Mouse (Mus musculus) kidney, postnatal 0 days (tissue): ENCODE data around the gene Ncbp2. TPM values are rescaled to one million over a fixed set of nuclear protein-coding genes. Genes with fewer than 3 reads are reported as not detected.

ENCODE experiments used
- ATAC-seq: fragments of 200-750 bp; cut with Nextera tagmentation; replicated peaks from 2 replicates; pipeline ENCODE4 v1.8.0; 2017; ENCODE audit warnings: low read depth, moderate number of reproducible peaks, moderate TSS enrichment, moderate library complexity; ENCODE audit not compliant: low FRiP score
- DNase-seq: peaks from one replicate; pipeline ENCODE4 v3.0.0-alpha.2; 2016; ENCODE audit warnings: low spot score
- H3K27ac ChIP-seq: fragments of 300-500 bp; sonication (generic); 2 replicates; pipeline ENCODE4 v1.5.1; 2014; ENCODE audit warnings: mild to moderate bottlenecking
- H3K27me3 ChIP-seq: fragments of 300-500 bp; sonication (generic); 2 replicates; pipeline ENCODE4 v1.6.1; 2014; ENCODE audit warnings: low read length, mixed read lengths; ENCODE audit not compliant: insufficient read depth
- H3K36me3 ChIP-seq: fragments of 300-500 bp; sonication (generic); 2 replicates; pipeline ENCODE4 v1.6.1; 2014; ENCODE audit warnings: low read length, mixed read lengths; ENCODE audit not compliant: insufficient read depth
- H3K4me1 ChIP-seq: fragments of 300-500 bp; sonication (generic); replicated peaks from 2 replicates; pipeline ENCODE4 v1.6.1; 2014; ENCODE audit warnings: antibody characterized with exemption, low read length, mixed read lengths; ENCODE audit not compliant: insufficient read depth
- H3K4me2 ChIP-seq: fragments of 300-500 bp; sonication (generic); 2 replicates; pipeline ENCODE4 v1.6.1; 2014; ENCODE audit warnings: mild to moderate bottlenecking, low read length, moderate library complexity, mixed read lengths
- H3K4me3 ChIP-seq: fragments of 300-500 bp; sonication (generic); replicated peaks from 2 replicates; pipeline ENCODE4 v1.5.1; 2014; ENCODE audit warnings: low read depth, low read length
- H3K9ac ChIP-seq: fragments of 300-500 bp; sonication (generic); 2 replicates; pipeline ENCODE4 v1.6.1; 2014; ENCODE audit warnings: low read depth, low read length
- H3K9me3 ChIP-seq: fragments of 300-500 bp; sonication (generic); replicated peaks from 2 replicates; pipeline ENCODE4 v1.6.1; 2016; ENCODE audit warnings: low read length, inconsistent platforms, mixed read lengths
- CTCF ChIP-seq: IDR thresholded peaks from 2 replicates; pipeline ENCODE4 v1.5.1; 2016; ENCODE audit warnings: antibody characterized with exemption, low read depth, mild to moderate bottlenecking, moderate library complexity
- WGBS: fragments of 180-500 bp; shearing (Covaris S2); extraction: QIAGEN DNeasy Blood & Tissue Kit; methylation state at CpG from one replicate; pipeline ENCODE4 v1.1.7; 2014; 5-methylcytosine and 5-hydroxymethylcytosine counted together
- polyA plus RNA-seq: library from polyadenylated mRNA; unstranded; fragments of >200 nt; fragmentation: Nextera tagmentation; extraction: Ambion mirVana; gene quantifications from 2 replicates; pipeline ENCODE4 v1.2.1, GENCODE M21; 2015

Ncbp2 gene
- polyA plus RNA-seq, 1 experiment from 2014 or later, result 79.1 TPM

DNA sequence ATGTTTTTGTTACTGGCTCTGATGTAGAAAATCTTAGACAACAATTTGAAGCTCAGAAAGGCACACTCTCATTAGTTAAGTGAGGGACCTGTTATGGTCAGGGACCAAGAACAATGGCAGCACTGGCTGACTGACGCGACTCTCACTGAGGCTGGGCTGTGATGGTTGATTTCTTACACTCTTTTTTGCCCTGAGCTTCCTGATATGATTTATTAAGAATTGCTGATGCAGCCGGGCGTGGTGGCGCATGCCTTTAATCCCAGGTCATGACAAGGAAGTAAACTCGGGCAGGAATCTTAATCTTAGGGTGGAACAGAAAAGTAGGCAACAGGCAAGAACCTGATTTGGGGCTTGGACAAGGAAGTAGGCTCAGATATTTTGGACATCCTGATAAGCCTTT lies 22.2 kb upstream of the Ncbp2 start:
- Histone ChIP-seq H3K27ac (0 out of 2 replicates have a peak overlapping the region, but pooled peaks have one; percentile 31), H3K9me3 (no peaks in the 10 kb centered on the region), H3K4me2 (no peak overlapping the region), H3K27me3 (no peaks in the 10 kb centered on the region), H3K4me3 (no peak overlapping the region), H3K36me3 (no peaks in the 10 kb centered on the region), H3K9ac (no peak overlapping the region), H3K4me1 (no peaks in the 10 kb centered on the region)
- DNase-seq, result no peak
- WGBS, result 62% methylated on average over 6 of the region's 6 CpGs
- ATAC-seq, result no peak
- no peak for TF ChIP-seq CTCF

- Histone ChIP-seq H3K9ac (no peak overlapping the region), H3K4me3 (no peak overlapping the region), H3K27me3 (no peaks in the 10 kb centered on the region), H3K9me3 (no peaks in the 10 kb centered on the region), H3K4me1 (no peaks in the 10 kb centered on the region), H3K4me2 (no peak overlapping the region), H3K27ac (0 out of 2 replicates have a peak overlapping the region, but pooled peaks have one; percentile 31), H3K36me3 (no peaks in the 10 kb centered on the region)
- DNase-seq, result no peak
- peak; percentile 37; the same call in 1 of the 2 replicates for ATAC-seq
- WGBS, result 73% methylated on average over 13 of the region's 13 CpGs
- no peak for TF ChIP-seq CTCF
These were observed 21.6 kb upstream of the Ncbp2 start for GRCm38 (mm10) chr16:31926547-31927182.

DNA sequence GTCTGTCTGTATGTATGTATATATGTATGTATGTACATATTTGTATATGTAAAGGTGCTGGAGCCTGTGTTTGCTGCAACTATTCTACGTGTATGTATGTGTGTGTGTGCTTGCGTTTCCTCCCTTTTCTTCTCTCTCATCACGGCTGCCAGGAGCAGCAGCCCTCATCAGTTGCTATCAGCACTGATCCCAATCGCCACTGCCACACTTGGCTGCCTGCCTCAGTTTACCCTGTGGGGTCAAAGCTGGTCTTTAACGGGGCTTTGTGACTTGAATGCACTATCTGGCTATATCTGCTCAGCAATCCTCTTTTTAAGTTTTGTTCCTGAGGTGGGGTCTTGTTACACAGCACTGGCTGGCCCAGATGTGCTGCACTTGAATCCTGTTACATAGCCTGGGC lies 20.9 kb upstream of the Ncbp2 start:
- no peaks in the 10 kb centered on the region for H3K4me1 ChIP-seq
- ATAC-seq, result no peak
- 84% methylated on average over 5 of the region's 5 CpGs for WGBS
- no peaks in the 10 kb centered on the region for H3K9me3 ChIP-seq
- no peak for TF ChIP-seq CTCF
- H3K4me3 ChIP-seq, result no peak overlapping the region
- DNase-seq, result no peak
- no peaks in the 10 kb centered on the region for H3K27me3 ChIP-seq
- no peaks in the 10 kb centered on the region for H3K36me3 ChIP-seq
- no peak overlapping the region for H3K9ac ChIP-seq
- no peak overlapping the region for H3K4me2 ChIP-seq
- H3K27ac ChIP-seq, result no peak overlapping the region

DNA sequence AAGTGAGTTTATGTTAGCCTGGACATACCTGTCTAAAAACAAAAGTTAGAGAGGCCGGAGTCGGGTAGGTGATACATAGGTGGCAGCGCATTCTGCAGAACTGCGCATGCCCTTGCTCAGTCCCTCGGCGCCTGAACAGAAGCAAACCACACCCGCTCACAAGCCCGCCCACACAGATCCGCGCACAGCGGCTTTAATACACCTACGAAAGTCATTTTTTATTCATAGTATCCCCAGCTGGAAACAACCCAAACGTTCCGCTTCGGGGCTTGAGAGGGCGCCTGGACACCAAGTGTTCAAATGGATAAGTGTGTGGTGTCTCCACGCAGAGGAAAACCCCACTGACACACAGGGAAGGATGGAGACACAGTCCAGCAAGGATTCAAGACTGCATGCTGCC lies 17.0 kb upstream of the Ncbp2 start:
- DNase-seq, result no peak
- peaks cover 11% of the 10 kb centered on the region; the same call in 1 of the 2 replicates for H3K27me3 ChIP-seq
- no peak for ATAC-seq
- no peak overlapping the region for H3K4me2 ChIP-seq
- TF ChIP-seq CTCF, result no peak
- no peak overlapping the region for H3K9ac ChIP-seq
- peaks cover 11% of the 10 kb centered on the region; the same call in 1 of the 2 replicates for H3K4me1 ChIP-seq
- 55% methylated on average over 17 of the region's 17 CpGs for WGBS
- no peak overlapping the region for H3K4me3 ChIP-seq
- no peaks in the 10 kb centered on the region for H3K9me3 ChIP-seq
- H3K36me3 ChIP-seq, result no peaks in the 10 kb centered on the region
- H3K27ac ChIP-seq, result 0 out of 2 replicates have a peak overlapping the region, but pooled peaks have one; percentile 19

- DNase-seq (no peak), ATAC-seq (no peak)
- Histone ChIP-seq H3K9me3 (no peaks in the 10 kb centered on the region), H3K4me1 (peaks cover 11% of the 10 kb centered on the region; the same call in 1 of the 2 replicates), H3K9ac (no peak overlapping the region), H3K36me3 (no peaks in the 10 kb centered on the region), H3K27ac (no peak overlapping the region), H3K27me3 (peaks cover 11% of the 10 kb centered on the region; the same call in 1 of the 2 replicates), H3K4me3 (no peak overlapping the region), H3K4me2 (no peak overlapping the region)
- 73% methylated on average over 5 of the region's 5 CpGs for WGBS
- TF ChIP-seq CTCF, result no peak
These were observed 16.1 kb upstream of the Ncbp2 start for GRCm38 (mm10) chr16:31932255-31932654.

- Histone ChIP-seq H3K4me1 (peaks cover 11% of the 10 kb centered on the region; the same call in 1 of the 2 replicates), H3K4me2 (peak overlapping the region; percentile 92), H3K36me3 (no peaks in the 10 kb centered on the region), H3K27me3 (peaks cover 11% of the 10 kb centered on the region; the same call in 1 of the 2 replicates), H3K9ac (peak overlapping the region; percentile 42; the same call in 1 of the 2 replicates), H3K9me3 (no peaks in the 10 kb centered on the region), H3K27ac (no peak overlapping the region), H3K4me3 (peak overlapping the region; percentile 52)
- TF ChIP-seq CTCF, result peak; percentile 93
- DNase-seq, result peak; percentile 97
- WGBS, result under 1% methylated on average over 50 of the region's 50 CpGs
- ATAC-seq, result peak; percentile 83
These were observed 15.2 kb upstream of the Ncbp2 start for GRCm38 (mm10) chr16:31932840-31933697.
